Mouse (Mus musculus) layer of hippocampus, adult 2 months (tissue): ENCODE measurements around the gene Calu. TPM values are rescaled to one million over a fixed set of nuclear protein-coding genes. Genes with fewer than 3 reads are reported as not detected.

ENCODE experiments used
- DNase-seq, 2 experiments: peaks; one replicate each; pipeline ENCODE4 v3.0.0; 2022; ENCODE audit warnings: low spot score in 2 of 2
- H3K27ac ChIP-seq: fragments of 200-600 bp; 2 replicates; pipeline ENCODE4 v1.8.1; 2022
- H3K4me3 ChIP-seq: fragments of 200-600 bp; 2 replicates; pipeline ENCODE4 v1.8.1; 2022; ENCODE audit warnings: mild to moderate bottlenecking
- CTCF ChIP-seq: fragments of 200-600 bp; conservative IDR thresholded peaks from 2 replicates; pipeline ENCODE4 v1.8.1; 2022; ENCODE audit warnings: antibody characterized with exemption, mild to moderate bottlenecking, moderate library complexity
- microRNA-seq, 2 experiments: library from miRNA; unstranded; fragments of <30 nt; microRNA quantifications; one replicate each; pipeline ENCODE4 v1.2.0; 2021
- total RNA-seq, 2 experiments: library from RNA; stranded (reverse); gene quantifications; 2 replicates each; pipeline ENCODE4 v1.2.3; 2021

The Calu gene
- total RNA-seq, 2 experiments from 2014 or later: 65.3 to 67.6 TPM

DNA sequence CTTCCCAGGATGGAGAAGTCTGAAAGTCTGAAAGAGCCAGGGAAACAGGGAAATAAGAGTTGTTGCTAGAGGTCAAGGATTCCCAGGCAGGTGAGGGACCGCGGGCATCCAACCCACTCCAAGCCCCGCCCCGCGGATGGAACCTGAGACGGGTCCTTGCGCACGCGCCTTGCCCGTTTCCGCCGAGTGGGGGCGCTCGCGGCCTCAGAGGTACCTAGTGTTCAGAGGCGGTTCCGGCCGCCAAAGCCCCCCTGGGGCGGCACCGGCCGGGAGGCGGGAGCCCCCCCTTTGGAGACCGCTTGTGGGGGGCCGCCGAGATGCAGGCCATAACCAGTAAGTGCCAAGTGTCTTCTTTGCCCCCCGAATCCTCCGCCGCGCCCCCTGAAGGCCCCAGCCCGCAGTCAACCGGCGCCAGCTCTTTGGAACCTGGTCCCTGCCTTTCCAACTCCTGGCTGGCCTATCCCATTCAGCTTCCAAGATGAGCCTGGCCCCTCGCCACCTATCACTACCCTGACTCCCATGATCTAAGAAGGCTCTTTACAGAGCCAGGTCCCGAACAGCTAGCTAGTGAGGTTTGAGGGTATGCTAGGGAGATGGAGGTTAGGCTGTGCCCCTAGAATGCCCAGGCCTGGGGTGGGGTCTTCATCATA, 54.9 kb downstream of the Calu start:
- peak; percentile 69 for TF ChIP-seq CTCF
- Histone ChIP-seq H3K4me3 (no peak overlapping the region), H3K27ac (no peak overlapping the region)
- DNase-seq: peak in 1 of 2 experiments; percentile 38

DNA sequence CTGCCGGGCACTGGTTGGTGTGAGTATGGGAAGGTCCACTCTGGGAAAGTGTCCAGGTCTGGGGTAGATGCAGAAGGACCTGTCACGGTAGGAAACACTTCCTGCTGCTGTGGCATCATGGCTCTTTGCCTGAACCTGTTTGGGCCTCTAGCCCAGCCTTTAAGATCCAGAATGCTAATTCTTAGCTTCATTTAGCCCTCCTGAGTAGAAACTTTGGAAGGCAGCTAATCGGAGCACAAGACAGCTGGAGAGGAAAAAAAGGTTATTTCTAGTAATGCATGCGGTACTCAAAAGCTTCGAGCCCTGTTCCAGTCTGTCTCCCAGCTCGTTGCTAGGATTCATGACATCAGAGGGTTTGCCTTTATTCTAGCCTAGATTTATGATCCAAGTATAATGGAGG, 58.5 kb downstream of the Calu start:
- DNase-seq: no peak
- H3K27ac ChIP-seq: peak overlapping the region; percentile 41; the same call in 1 of the 2 replicates
- no peak overlapping the region for H3K4me3 ChIP-seq
- TF ChIP-seq CTCF: no peak

DNA sequence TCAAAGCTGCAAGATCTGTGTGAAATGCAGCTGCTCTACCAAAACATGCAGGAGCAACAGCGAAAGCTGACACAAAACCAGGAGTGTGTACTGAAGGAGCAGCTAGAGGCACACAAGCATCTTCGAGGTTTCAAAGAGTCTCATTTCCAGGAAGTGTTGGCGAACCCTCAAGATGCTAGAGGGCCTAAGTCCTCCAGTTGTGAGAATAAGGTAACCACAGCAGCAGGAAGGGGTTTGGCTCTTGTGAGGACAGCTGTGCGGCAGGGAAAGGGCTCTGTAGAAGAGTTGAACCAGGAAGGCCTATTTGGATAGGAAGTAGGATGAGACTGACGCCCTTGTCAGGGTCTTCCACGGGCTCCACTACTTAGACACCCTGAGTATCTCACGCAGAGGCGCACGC, 67.6 kb downstream of the Calu start:
- H3K4me3 ChIP-seq: no peak overlapping the region
- no peak for DNase-seq
- TF ChIP-seq CTCF: no peak
- H3K27ac ChIP-seq: no peak overlapping the region

DNA sequence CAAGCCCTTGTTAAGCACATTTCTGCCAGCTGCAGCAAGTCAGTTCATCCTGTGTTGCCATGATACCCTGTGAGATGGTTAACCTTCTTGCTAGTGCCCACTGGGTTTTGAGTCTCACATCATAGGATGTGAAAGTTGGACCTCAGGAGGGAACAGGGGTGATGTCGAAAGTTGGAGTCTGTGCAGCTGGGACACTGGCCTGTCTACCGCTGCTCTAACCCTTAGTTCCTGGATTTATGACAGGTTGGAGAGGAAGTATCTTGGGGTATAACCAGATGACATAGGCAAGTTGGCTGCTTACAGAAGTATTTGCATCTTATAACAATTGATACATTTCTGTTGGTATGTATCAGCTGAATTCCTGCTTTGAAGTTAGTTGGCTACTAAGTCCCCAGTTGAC, 72.7 kb downstream of the Calu start:
- Histone ChIP-seq H3K27ac (no peak overlapping the region), H3K4me3 (no peak overlapping the region)
- no peak for DNase-seq
- no peak for TF ChIP-seq CTCF

DNA sequence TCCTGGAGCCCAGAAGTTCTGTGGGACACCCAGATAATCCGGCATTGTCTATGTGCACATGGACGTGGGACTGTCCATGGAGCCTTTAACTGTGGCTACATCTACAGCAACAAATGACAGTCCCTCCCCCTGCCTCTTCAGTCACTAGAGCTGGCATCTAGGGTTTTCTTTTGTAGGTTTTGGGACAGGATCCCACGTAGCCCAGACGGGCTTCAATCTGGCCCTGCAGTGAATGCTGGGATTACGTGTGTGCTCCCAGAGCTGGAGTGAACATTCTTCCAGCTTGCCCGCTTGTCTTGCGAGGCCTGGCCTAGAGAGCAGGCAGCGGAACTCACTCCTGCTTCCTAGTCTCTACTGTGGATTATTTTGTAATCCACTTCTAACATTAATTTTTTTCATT, 77.2 kb downstream of the Calu start:
- TF ChIP-seq CTCF: no peak
- H3K27ac ChIP-seq: no peak overlapping the region
- H3K4me3 ChIP-seq: no peak overlapping the region
- DNase-seq: peak in 1 of 2 experiments; percentile 20

DNA sequence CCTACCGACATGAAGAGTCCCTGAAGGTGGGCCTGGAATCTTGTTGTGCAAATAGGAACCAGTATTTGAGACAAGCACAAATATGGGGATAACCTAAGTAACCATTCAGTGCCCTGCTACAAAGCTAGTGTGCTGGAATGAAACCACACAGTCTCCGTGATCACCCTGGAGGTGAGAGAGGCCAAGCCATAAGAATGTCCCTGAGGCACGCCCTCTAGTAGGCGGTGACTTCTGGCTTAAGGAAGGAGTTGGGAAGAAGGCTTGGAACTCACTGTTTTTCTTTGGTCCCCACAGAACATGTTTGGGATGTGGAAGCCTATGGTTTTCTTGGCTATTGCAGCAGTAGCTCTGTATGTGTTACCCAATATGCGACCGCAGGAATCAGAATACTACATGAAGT, 78.5 kb downstream of the Calu start:
- DNase-seq: no peak
- TF ChIP-seq CTCF: no peak
- Histone ChIP-seq H3K4me3 (no peak overlapping the region), H3K27ac (no peak overlapping the region)

Small RNA genes lying within 50 kb of the gene (microRNA-seq; reads per million reads assigned to microRNA genes)
- gene Gm26220 (0.55 to 0.64 reads per million in 2 experiments), gene Gm44354 (0 reads per million in 2 experiments)

Other genes with a start within 250 kb of the Calu start
- 10 to 100 TPM; 43.6 to 51.0 TPM for gene Rbm28, start 183.1 kb upstream of the Calu start, total RNA-seq
- gene Prrt4, start 168.5 kb upstream of the Calu start, total RNA-seq: 1 to 10 TPM; 2.6 to 2.7 TPM
- gene Impdh1, start 131.7 kb upstream of the Calu start, total RNA-seq: 10 to 100 TPM; 40.7 to 47.5 TPM
- 1 to 10 TPM; 6.4 to 6.6 TPM for gene Hilpda, start 75.6 kb upstream of the Calu start, total RNA-seq
- under 1 TPM; 0.51 to 0.56 TPM for gene Fam71f2, start 68.5 kb upstream of the Calu start, total RNA-seq
- gene Fam71f1, start 28.9 kb upstream of the Calu start, total RNA-seq: not detected
- gene Opn1sw, start 40.4 kb downstream of the Calu start, total RNA-seq: not detected
- 10 to 100 TPM; 66.9 to 74.2 TPM for gene Ccdc136, start 48.2 kb downstream of the Calu start, total RNA-seq
- gene Flnc, start 85.2 kb downstream of the Calu start, total RNA-seq: 1 to 10 TPM; 1.2 to 1.4 TPM
- 100 to 1,000 TPM; 245 to 247 TPM for gene Atp6v1f, start 119.6 kb downstream of the Calu start, total RNA-seq
- under 1 TPM in 1 of 2 experiments, not detected in 1; 0.59 TPM for gene Atp6v1fnb, start 123.4 kb downstream of the Calu start, total RNA-seq
- gene Kcp, start 159.9 kb downstream of the Calu start, total RNA-seq: 1 to 10 TPM; 1.1 to 2.0 TPM
- 1 to 10 TPM; 3.8 to 5.1 TPM for gene Irf5, start 178.6 kb downstream of the Calu start, total RNA-seq